Mouse (Mus musculus) embryonic facial prominence, embryonic 13.5 days (tissue): ENCODE results near the gene Spata13. TPM values are rescaled to one million over a fixed set of nuclear protein-coding genes. Genes with fewer than 3 reads are reported as not detected.

Experiments
- ATAC-seq: fragments of 200-750 bp; cut with Nextera tagmentation; 2 replicates; pipeline ENCODE4 v1.8.0; 2017; ENCODE audit warnings: low read depth; ENCODE audit not compliant: insufficient number of reproducible peaks, insufficient read depth, low FRiP score, low TSS enrichment
- H3K27ac ChIP-seq: fragments of 300-500 bp; sonication (generic); 2 replicates; pipeline ENCODE4 v1.5.1; 2015; ENCODE audit warnings: moderate library complexity, mild to moderate bottlenecking, inconsistent platforms
- H3K27me3 ChIP-seq: fragments of 300-500 bp; sonication (generic); 2 replicates; pipeline ENCODE4 v1.6.1; 2015; ENCODE audit warnings: mild to moderate bottlenecking, inconsistent platforms
- H3K36me3 ChIP-seq: fragments of 300-500 bp; sonication (generic); 2 replicates; pipeline ENCODE4 v1.6.1; 2015; ENCODE audit warnings: mild to moderate bottlenecking, inconsistent platforms
- H3K4me1 ChIP-seq: fragments of 300-500 bp; sonication (generic); 2 replicates; pipeline ENCODE4 v1.6.1; 2015; ENCODE audit warnings: inconsistent platforms
- H3K4me2 ChIP-seq: fragments of 300-500 bp; sonication (generic); 2 replicates; pipeline ENCODE4 v1.6.1; 2015; ENCODE audit warnings: moderate library complexity, mild to moderate bottlenecking, inconsistent platforms
- H3K4me3 ChIP-seq: fragments of 300-500 bp; sonication (generic); 2 replicates; pipeline ENCODE4 v1.5.1; 2015; ENCODE audit warnings: mild to moderate bottlenecking, inconsistent platforms
- H3K9ac ChIP-seq: fragments of 300-500 bp; sonication (generic); 2 replicates; pipeline ENCODE4 v1.6.1; 2015; ENCODE audit warnings: mild to moderate bottlenecking, inconsistent platforms
- H3K9me3 ChIP-seq: fragments of 300-500 bp; sonication (generic); 2 replicates; pipeline ENCODE4 v1.6.1; 2016; ENCODE audit warnings: inconsistent platforms
- WGBS: fragments of 180-500 bp; shearing (Covaris S2); methylation state at CpG from one replicate; pipeline ENCODE4 v1.1.7; 2015; ENCODE audit warnings: mixed read lengths; 5-methylcytosine and 5-hydroxymethylcytosine counted together
- polyA plus RNA-seq: library from polyadenylated mRNA; unstranded; fragments of >200 nt; fragmentation: Nextera tagmentation; extraction: Ambion mirVana; gene quantifications from 2 replicates; pipeline ENCODE4 v1.2.1, GENCODE M21; 2015

The Spata13 gene
- polyA plus RNA-seq, 1 experiment from 2014 or later: 15.8 TPM

DNA sequence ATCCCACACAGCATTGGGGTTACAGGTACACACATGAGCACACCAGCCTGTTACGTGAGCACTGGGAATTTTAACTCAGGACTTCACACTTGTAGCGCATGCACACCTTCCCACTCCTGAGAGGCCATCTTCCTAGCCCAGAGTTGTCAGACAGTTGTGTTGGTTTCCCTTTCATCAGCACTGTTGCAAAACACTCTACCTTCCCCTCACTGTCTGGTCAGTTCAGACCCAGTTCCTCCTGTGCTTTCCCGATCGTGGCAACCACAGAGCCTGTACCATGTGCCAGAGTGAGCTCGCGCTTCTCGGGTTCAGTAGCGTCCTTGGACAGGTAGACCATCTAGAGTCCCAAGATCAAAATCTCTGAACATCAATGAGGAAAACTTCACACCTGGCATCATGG lies 123.5 kb downstream of the Spata13 start:
- Histone ChIP-seq H3K36me3 (peaks cover 44% of the 10 kb centered on the region), H3K9ac (no peak overlapping the region), H3K4me3 (no peak overlapping the region), H3K27me3 (no peaks in the 10 kb centered on the region), H3K4me2 (no peak overlapping the region), H3K9me3 (no peaks in the 10 kb centered on the region), H3K4me1 (no peaks in the 10 kb centered on the region), H3K27ac (no peak overlapping the region)
- no peak for ATAC-seq
- 92% methylated on average over 8 of the region's 8 CpGs for WGBS

DNA sequence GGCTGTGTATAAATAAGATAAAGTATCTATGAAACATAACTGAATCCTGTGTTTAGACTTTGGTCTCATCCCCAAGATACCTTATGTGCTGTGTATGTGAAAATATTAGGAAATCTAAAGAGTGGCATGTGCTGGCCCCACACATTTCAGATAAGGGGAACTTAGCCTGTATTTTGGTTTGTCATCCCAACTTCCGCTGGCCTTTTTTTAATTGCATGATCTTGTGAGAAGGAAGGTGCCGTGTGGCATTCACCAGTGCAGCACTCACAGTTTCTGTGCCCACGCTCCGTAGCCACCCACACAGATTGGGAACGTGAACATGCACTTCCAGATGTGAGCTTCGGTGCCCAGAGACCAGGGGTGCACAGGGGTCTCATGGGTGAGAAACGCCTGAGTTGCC lies 123.9 kb downstream of the Spata13 start:
- H3K4me2 ChIP-seq: no peak overlapping the region
- no peak overlapping the region for H3K4me3 ChIP-seq
- no peaks in the 10 kb centered on the region for H3K9me3 ChIP-seq
- H3K27ac ChIP-seq: no peak overlapping the region
- no peaks in the 10 kb centered on the region for H3K4me1 ChIP-seq
- no peak for ATAC-seq
- H3K9ac ChIP-seq: no peak overlapping the region
- peaks cover 44% of the 10 kb centered on the region for H3K36me3 ChIP-seq
- no peaks in the 10 kb centered on the region for H3K27me3 ChIP-seq
- WGBS: 91% methylated on average over 7 of the region's 7 CpGs

DNA sequence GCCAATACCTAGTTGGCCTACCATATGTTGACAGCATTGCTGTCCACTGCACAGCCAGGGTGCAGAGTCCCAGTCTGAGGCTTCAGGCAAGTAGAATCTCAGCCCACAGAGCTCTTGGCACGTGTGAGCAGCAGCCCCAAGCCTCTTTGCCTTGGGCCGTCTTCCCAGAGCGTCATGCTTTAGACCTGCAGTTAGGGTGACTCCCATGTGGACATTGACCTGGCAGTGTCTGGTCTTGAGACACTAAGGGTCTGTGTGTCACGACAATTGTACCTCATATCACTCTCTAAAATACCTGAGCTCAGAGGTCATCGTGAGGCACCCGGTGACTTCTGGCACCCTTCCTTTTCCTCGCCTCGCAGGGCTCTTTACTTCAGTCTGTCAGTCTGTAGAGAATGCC lies 125.3 kb downstream of the Spata13 start:
- ATAC-seq: no peak
- no peaks in the 10 kb centered on the region for H3K27me3 ChIP-seq
- no peak overlapping the region for H3K4me3 ChIP-seq
- WGBS: 88% methylated on average over 8 of the region's 8 CpGs
- H3K9ac ChIP-seq: no peak overlapping the region
- no peaks in the 10 kb centered on the region for H3K9me3 ChIP-seq
- H3K4me2 ChIP-seq: no peak overlapping the region
- H3K36me3 ChIP-seq: peaks cover 37% of the 10 kb centered on the region
- H3K4me1 ChIP-seq: no peaks in the 10 kb centered on the region
- H3K27ac ChIP-seq: no peak overlapping the region

DNA sequence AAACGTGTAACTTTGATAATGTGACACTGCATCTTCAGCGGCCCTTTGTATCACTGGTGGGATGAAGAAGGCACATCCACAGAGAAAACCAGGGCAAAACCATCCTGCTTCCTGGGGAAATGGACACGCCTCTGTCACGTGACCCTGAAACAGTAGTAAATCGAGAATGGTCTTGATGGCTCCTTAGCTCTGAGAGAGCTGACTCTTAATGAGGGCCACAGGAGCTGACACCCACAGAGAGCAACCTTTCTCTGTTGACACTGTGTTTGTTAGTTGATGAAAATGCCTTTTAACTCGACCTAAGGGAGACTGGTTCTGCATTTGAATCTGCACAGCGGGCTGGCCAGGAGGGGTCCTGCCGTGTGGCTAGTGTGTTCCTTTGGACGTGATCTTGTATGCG lies 128.0 kb downstream of the Spata13 start:
- no peak overlapping the region for H3K4me2 ChIP-seq
- 0 out of 2 replicates have a peak, but pooled peaks cover 5% of the 10 kb centered on the region for H3K4me1 ChIP-seq
- 78% methylated on average over 10 of the region's 10 CpGs for WGBS
- H3K9ac ChIP-seq: no peak overlapping the region
- H3K9me3 ChIP-seq: no peaks in the 10 kb centered on the region
- H3K36me3 ChIP-seq: peaks cover 24% of the 10 kb centered on the region
- no peak overlapping the region for H3K27ac ChIP-seq
- no peak for ATAC-seq
- no peak overlapping the region for H3K4me3 ChIP-seq
- no peaks in the 10 kb centered on the region for H3K27me3 ChIP-seq

DNA sequence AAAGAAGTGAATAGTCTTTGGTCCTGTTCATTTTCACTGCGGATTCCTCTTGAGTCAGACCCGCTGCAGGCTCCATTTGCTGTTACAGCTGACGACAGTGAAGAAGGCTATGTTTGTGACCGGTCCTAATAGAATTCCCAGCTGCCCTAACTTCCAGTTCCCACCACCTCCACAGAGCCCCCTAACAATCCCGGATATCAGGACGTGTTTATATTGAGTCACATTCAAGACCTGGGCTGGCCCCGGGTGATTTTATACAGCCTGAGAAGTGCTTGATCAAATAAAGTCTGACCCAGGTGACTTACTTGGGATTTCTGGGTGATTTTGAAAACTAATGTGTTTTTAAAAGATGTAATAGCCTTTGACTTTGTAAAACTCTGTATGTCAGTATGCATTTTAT lies 129.0 kb downstream of the Spata13 start:
- H3K27me3 ChIP-seq: no peaks in the 10 kb centered on the region
- no peak overlapping the region for H3K9ac ChIP-seq
- no peak for ATAC-seq
- H3K4me3 ChIP-seq: no peak overlapping the region
- 69% methylated on average over 7 of the region's 7 CpGs for WGBS
- H3K27ac ChIP-seq: no peak overlapping the region
- no peaks in the 10 kb centered on the region for H3K9me3 ChIP-seq
- H3K36me3 ChIP-seq: peaks cover 18% of the 10 kb centered on the region
- H3K4me1 ChIP-seq: 0 out of 2 replicates have a peak, but pooled peaks cover 5% of the 10 kb centered on the region
- H3K4me2 ChIP-seq: no peak overlapping the region

DNA sequence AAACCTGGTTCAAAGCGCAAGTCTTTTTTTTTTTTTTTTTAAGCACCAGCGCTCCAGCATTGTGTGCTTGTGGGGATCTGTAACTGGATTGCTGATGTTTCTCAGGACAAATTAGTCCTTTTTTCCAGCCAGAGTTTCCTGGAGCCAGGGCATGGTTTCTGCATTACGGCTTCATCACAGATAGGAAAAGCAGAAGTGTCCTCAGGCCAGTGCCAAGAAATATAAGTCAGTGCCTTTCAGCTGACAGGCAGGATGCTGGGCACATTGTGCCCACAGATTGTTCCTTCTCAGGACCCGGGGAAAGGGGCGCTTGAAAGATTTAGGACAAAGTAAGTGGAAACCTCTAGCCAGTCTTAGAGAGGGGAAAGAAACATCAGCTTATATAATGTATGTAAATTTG lies 129.9 kb downstream of the Spata13 start:
- Histone ChIP-seq H3K36me3 (peaks cover 16% of the 10 kb centered on the region), H3K4me2 (no peak overlapping the region), H3K4me1 (0 out of 2 replicates have a peak, but pooled peaks cover 5% of the 10 kb centered on the region), H3K9ac (no peak overlapping the region), H3K4me3 (no peak overlapping the region), H3K27me3 (no peaks in the 10 kb centered on the region), H3K9me3 (no peaks in the 10 kb centered on the region), H3K27ac (no peak overlapping the region)
- 83% methylated on average over 5 of the region's 5 CpGs for WGBS
- ATAC-seq: no peak

DNA sequence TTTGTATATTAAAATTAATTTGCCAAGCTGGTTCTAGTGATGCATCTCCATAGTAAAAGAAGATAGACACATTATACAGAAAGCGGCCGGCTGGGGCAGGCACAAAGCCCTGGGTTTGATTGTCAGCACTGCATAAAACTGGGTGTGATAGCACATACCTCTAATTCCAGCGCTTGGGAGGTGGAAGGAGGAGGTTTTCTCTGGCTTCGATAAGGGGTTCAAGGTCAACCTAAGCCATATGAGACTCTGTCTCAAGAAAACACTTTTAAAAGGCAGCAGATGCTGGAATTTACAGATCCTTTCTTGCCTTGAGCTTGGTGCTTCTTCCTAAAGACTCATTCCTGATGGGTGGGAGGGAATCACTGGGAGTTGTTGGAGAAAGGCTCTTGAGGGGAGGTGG lies 130.7 kb downstream of the Spata13 start:
- H3K27ac ChIP-seq: no peak overlapping the region
- no peaks in the 10 kb centered on the region for H3K9me3 ChIP-seq
- no peak overlapping the region for H3K9ac ChIP-seq
- H3K36me3 ChIP-seq: peaks cover 14% of the 10 kb centered on the region
- ATAC-seq: no peak
- H3K4me1 ChIP-seq: 0 out of 2 replicates have a peak, but pooled peaks cover 5% of the 10 kb centered on the region
- H3K4me3 ChIP-seq: no peak overlapping the region
- no peaks in the 10 kb centered on the region for H3K27me3 ChIP-seq
- 63% methylated on average over 4 of the region's 4 CpGs for WGBS
- H3K4me2 ChIP-seq: no peak overlapping the region

DNA sequence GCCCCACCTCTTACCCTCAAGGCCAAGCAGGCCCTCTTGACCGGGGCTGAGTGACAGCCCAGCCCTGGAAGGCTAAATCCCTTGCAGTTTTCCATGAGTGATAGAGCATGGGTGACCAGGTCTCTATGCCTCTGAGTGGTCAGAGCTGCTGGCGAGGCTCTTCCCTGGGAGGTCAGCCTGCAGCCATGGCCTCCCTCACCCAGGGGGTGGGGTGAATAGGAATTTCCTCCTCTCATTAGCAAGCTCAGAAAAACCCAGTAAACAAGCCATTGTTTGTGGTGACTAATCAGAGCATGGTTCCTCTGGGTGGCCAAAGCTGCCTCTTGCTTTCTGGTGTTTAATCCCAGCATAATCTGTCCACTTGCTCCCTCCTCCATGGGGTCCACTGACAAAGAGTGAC lies 131.2 kb downstream of the Spata13 start:
- 60% methylated on average over 2 of the region's 2 CpGs for WGBS

DNA sequence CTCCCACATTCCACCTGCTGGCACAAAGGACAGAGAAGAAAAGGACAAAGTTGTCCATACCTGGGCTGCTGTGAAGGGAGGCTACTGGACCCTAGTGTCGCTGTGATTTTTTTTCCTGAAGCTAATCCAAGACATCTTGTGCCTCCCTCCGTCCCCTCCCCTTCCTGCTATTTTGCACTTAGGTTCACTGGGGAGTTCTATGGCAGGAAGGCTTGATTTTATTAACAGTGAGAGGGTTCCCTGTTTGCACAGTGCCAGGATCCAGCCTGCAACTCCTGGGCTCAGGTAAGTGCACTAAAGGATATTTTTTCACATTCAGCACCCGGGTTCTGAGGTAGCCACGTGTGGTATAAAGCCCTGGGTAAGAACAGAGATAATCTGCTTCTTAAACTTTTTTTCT lies 134.1 kb downstream of the Spata13 start, which contains the start of gene C1qtnf9:
Gene C1qtnf9 (plus strand): TSS at position 251 of the 400 bp plus-strand sequence.
- no peak within 1 kb of the TSS for H3K4me2 ChIP-seq
- no peaks in the 10 kb centered on the region for H3K36me3 ChIP-seq
- peaks cover 5% of the 10 kb centered on the region; the same call in 1 of the 2 replicates for H3K4me1 ChIP-seq
- no peaks in the 10 kb centered on the region for H3K9me3 ChIP-seq
- H3K9ac ChIP-seq: no peak within 1 kb of the TSS
- no peak for ATAC-seq
- no peak within 1 kb of the TSS for H3K4me3 ChIP-seq
- no peaks in the 10 kb centered on the region for H3K27me3 ChIP-seq
- no peak within 1 kb of the TSS for H3K27ac ChIP-seq
- WGBS: 47% methylated on average over 4 of the region's 4 CpGs

More for the DNA sequence above, 131.2 kb downstream of the Spata13 start:
- Histone ChIP-seq H3K4me2 (no peak overlapping the region), H3K4me3 (no peak overlapping the region), H3K36me3 (peaks cover 14% of the 10 kb centered on the region), H3K27ac (no peak overlapping the region), H3K9me3 (no peaks in the 10 kb centered on the region), H3K9ac (no peak overlapping the region), H3K4me1 (0 out of 2 replicates have a peak, but pooled peaks cover 5% of the 10 kb centered on the region), H3K27me3 (no peaks in the 10 kb centered on the region)
- ATAC-seq: no peak

DNA sequence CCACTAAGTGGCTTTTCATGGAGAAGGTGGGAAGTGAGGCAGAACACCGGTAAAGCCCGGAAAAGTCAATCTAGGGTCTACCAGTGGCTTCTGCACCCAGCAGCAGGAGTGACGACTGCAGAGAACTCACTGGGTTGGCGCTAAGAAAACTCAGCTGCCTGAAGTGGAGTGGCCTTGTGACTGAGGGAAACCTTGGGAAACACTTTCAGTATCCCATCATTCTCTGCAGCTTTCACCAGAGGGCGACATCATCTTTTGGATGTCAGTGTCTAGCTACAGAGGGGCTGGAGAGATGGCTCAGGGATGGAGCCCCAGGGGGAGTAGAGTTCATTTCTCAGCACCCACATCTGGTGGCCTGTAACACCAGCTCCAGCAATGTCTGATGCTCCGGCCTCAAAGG lies 135.5 kb downstream of the Spata13 start:
- Histone ChIP-seq H3K27me3 (no peaks in the 10 kb centered on the region), H3K27ac (no peak overlapping the region), H3K9ac (no peak overlapping the region), H3K4me2 (no peak overlapping the region), H3K36me3 (no peaks in the 10 kb centered on the region), H3K4me1 (peaks cover 5% of the 10 kb centered on the region; the same call in 1 of the 2 replicates), H3K9me3 (no peaks in the 10 kb centered on the region), H3K4me3 (no peak overlapping the region)
- no peak for ATAC-seq
- 45% methylated on average over 6 of the region's 6 CpGs for WGBS

DNA sequence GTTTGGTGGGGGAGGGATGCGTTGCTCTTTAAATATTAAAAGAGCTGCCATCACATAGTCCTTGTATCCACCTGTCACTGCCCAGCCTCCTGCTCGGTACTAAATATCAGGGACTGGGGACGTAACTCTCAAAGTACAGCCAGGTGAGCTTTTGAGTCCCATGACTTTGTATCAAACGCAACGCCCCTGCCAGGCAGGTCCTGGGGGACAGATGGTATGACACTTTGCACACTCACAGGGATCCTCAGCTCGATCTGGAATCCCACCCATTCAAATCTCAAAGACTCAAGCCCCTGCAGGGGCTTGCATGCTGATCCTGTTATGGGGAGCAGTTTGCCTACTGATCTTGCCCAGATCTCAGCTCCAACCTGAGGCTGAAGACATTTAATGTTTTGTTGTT lies 136.8 kb downstream of the Spata13 start:
- Histone ChIP-seq H3K4me3 (no peak overlapping the region), H3K4me1 (no peaks in the 10 kb centered on the region; the same call in 1 of the 2 replicates), H3K36me3 (no peaks in the 10 kb centered on the region), H3K9me3 (no peaks in the 10 kb centered on the region), H3K4me2 (peak overlapping the region; percentile 60), H3K27me3 (no peaks in the 10 kb centered on the region), H3K9ac (no peak overlapping the region), H3K27ac (no peak overlapping the region)
- no peak for ATAC-seq
- 78% methylated on average over 6 of the region's 6 CpGs for WGBS

DNA sequence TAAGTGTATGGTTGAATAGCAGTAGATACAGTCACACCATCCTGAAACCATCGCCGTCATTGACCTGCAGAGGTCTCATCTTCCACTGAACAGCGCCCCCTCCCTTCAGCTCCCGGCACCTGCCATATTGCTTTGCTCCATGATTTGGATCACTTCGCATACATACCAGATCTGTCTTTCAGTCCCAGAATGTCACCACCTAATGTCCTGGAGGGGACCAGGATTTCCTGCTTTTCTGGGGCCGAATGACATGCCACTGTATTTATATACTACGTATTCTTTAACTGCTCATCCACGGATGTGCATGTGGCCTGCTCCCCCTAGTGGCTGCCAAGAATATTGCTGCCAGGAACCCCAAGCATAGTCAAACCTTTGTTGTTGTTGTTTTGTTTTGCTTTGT lies 137.3 kb downstream of the Spata13 start:
- Histone ChIP-seq H3K27me3 (no peaks in the 10 kb centered on the region), H3K9me3 (no peaks in the 10 kb centered on the region), H3K27ac (no peak overlapping the region), H3K4me3 (peak overlapping the region; percentile 39), H3K4me2 (peak overlapping the region; percentile 60), H3K36me3 (no peaks in the 10 kb centered on the region), H3K9ac (no peak overlapping the region), H3K4me1 (no peaks in the 10 kb centered on the region; the same call in 1 of the 2 replicates)
- 3% methylated on average over 8 of the region's 8 CpGs for WGBS
- no peak for ATAC-seq
